Mouse (Mus musculus) megakaryocyte, embryonic 14.5 days (primary cell): ENCODE measurements around the gene Slc19a1. TPM values are rescaled to one million over a fixed set of nuclear protein-coding genes. Genes with fewer than 3 reads are reported as not detected.

Source experiments
- H3K27me3 ChIP-seq: replicated peaks from 2 replicates; pipeline ENCODE3; 2012; ENCODE audit warnings: inconsistent platforms
- H3K36me3 ChIP-seq: replicated peaks from 2 replicates; pipeline ENCODE3; 2012; ENCODE audit warnings: low read length, inconsistent platforms, mixed read lengths
- H3K4me1 ChIP-seq: 2 replicates; pipeline ENCODE4 v1.6.1; 2012; ENCODE audit warnings: inconsistent platforms
- H3K4me3 ChIP-seq: replicated peaks from 2 replicates; pipeline ENCODE3; 2012; ENCODE audit warnings: moderate library complexity, mild to moderate bottlenecking, inconsistent platforms
- H3K9me3 ChIP-seq: 2 replicates; pipeline ENCODE4 v1.6.1; 2012; ENCODE audit warnings: inconsistent platforms
- FLI1 ChIP-seq: IDR thresholded peaks from 2 replicates; pipeline ENCODE4 v1.6.1; 2012; ENCODE audit warnings: low read length, inconsistent platforms, mixed read lengths
- GATA1 ChIP-seq: IDR thresholded peaks from 3 replicates; pipeline ENCODE4 v1.6.1; 2012; ENCODE audit warnings: mixed read lengths, low read length, inconsistent platforms, borderline replicate concordance
- polyA plus RNA-seq: library from polyadenylated mRNA; stranded (reverse); fragments of >175 nt; gene quantifications from 2 replicates; pipeline ENCODE4 v1.2.3, GENCODE M21; 2012; ENCODE audit warnings: low replicate concordance; ENCODE audit not compliant: insufficient read depth

Slc19a1 gene
- polyA plus RNA-seq, 1 experiment = 13.0 TPM

- peaks cover 81% of the 10 kb centered on the region for H3K4me1 ChIP-seq
- peaks cover 57% of the 10 kb centered on the region for H3K36me3 ChIP-seq
- H3K4me3 ChIP-seq = peak overlapping the region; percentile 31
- TF ChIP-seq GATA1 (no peak), FLI1 (no peak)
- H3K27me3 ChIP-seq = no peaks in the 10 kb centered on the region
- peaks cover 11% of the 10 kb centered on the region for H3K9me3 ChIP-seq
These were observed 72.3 kb downstream of the Slc19a1 start for GRCm38 (mm10) chr10:77104327-77104726.

DNA sequence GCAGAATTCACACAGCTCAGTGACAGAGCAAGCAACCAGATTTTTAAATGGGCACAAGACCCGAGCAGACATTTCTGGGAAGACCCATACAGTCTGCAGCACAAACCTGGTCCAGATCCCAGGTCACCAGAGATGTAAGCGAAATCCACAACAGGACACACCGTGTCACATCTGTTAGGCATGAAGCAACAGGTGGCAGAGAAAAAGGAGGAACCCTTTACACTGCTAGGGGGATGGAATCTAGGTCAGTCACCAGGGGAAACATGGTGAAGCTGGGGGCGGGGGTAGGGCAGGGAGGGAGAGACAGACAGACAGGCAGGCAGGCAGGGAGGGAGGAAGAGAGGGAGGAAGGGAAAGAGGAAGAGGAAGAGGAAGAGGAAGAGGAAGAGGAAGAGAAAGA, 76.1 kb downstream of the Slc19a1 start:
- peaks cover 71% of the 10 kb centered on the region for H3K36me3 ChIP-seq
- H3K27me3 ChIP-seq = no peaks in the 10 kb centered on the region
- no peak for TF ChIP-seq FLI1
- no peak for TF ChIP-seq GATA1
- H3K4me3 ChIP-seq = no peak overlapping the region
- H3K9me3 ChIP-seq = peaks cover 11% of the 10 kb centered on the region
- H3K4me1 ChIP-seq = peaks cover 91% of the 10 kb centered on the region

DNA sequence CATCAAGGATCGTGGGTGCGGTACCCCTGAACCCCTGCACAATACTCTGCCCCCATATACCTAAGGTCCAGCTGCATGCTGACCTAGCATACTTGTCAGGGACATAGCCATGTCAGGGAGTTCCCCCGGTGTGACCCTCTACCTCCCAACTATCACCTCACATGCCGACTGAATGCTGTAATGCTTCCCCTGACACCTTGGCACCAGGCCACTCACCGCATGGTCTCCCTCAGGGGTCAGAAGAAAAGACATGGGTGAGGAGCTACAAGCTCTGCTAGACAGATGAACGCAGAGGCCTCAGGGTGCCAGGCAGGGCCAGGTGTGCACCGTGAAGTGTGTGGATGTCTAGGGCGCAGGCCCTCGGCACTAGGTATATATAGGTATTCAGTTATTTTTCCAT, 78.0 kb downstream of the Slc19a1 start:
- TF ChIP-seq GATA1 (no peak), FLI1 (no peak)
- Histone ChIP-seq H3K4me3 (no peak overlapping the region), H3K9me3 (peaks cover 11% of the 10 kb centered on the region), H3K4me1 (peaks cover 91% of the 10 kb centered on the region), H3K27me3 (no peaks in the 10 kb centered on the region), H3K36me3 (peaks cover 89% of the 10 kb centered on the region)

Other genes starting within 250 kb of the Slc19a1 start
- gene Pcbp3, start 70.4 kb upstream of the Slc19a1 start, polyA plus RNA-seq = 1.3 and 2.0 TPM in 2 replicates
- gene Col18a1, start 134.3 kb downstream of the Slc19a1 start, polyA plus RNA-seq = 946 and 2,951 TPM in 2 replicates
- 78.3 and 80.8 TPM in 2 replicates for gene Pofut2, start 227.0 kb downstream of the Slc19a1 start, polyA plus RNA-seq